Mouse (Mus musculus): Measurements from ENCODE around the gene Tulp3. TPM values are rescaled to one million over a fixed set of nuclear protein-coding genes. Genes with fewer than 3 reads are reported as not detected.
"Not testable (repeated sequence)": the region's sequence is repeated elsewhere in the genome, so short reads cannot be mapped to it uniquely, and the experiment has no call there.

Gene Tulp3
- total RNA-seq, 2 experiments from 2014 or later: 21.7 to 23.3 TPM

- no peak for DNase-seq (ENCODE audit: low spot score in 2 of 2)
Observed at GRCm38 (mm10) chr6:128361901-128362300, 6.2 kb upstream of the Tulp3 start.

GRCm38 (mm10) chr6:128358999-128359398 is 3.3 kb upstream of the Tulp3 start:
- DNase-seq (ENCODE audit: low spot score in 2 of 2): peak; percentile 74 to 78

GRCm38 (mm10) chr6:128355201-128355681 is 410 bp downstream of the Tulp3 start:
- peak; percentile 63 to 72 for DNase-seq (ENCODE audit: low spot score in 2 of 2)

- DNase-seq (ENCODE audit: low spot score in 2 of 2): no peak
Observed at GRCm38 (mm10) chr6:128354140-128354539, 1.5 kb downstream of the Tulp3 start.

- DNase-seq (ENCODE audit: low spot score in 2 of 2): peak; percentile 42 to 67
Observed at GRCm38 (mm10) chr6:128349711-128350110, 5.9 kb downstream of the Tulp3 start.

- peak in 1 of 2 experiments; percentile 41 for DNase-seq (ENCODE audit: low spot score in 2 of 2)
Observed at GRCm38 (mm10) chr6:128346782-128347181, 8.9 kb downstream of the Tulp3 start.

- DNase-seq (ENCODE audit: low spot score in 2 of 2): no peak
Observed at GRCm38 (mm10) chr6:128345623-128346022, 10.0 kb downstream of the Tulp3 start.

GRCm38 (mm10) chr6:128341956-128342723 is 13.5 kb downstream of the Tulp3 start:
- no peak for DNase-seq (ENCODE audit: low spot score in 2 of 2)

- DNase-seq (ENCODE audit: low spot score in 2 of 2): no peak
Observed at GRCm38 (mm10) chr6:128338876-128339275, 16.8 kb downstream of the Tulp3 start.

- no peak for DNase-seq (ENCODE audit: low spot score in 2 of 2)
Observed at GRCm38 (mm10) chr6:128337467-128337866, 18.2 kb downstream of the Tulp3 start.

- DNase-seq (ENCODE audit: low spot score in 2 of 2): peak; percentile 55 to 74
Observed at GRCm38 (mm10) chr6:128334397-128335124, 21.1 kb downstream of the Tulp3 start.

GRCm38 (mm10) chr6:128318317-128318716 is 37.3 kb downstream of the Tulp3 start:
- peak in 1 of 2 experiments; percentile 65 for DNase-seq (ENCODE audit: low spot score in 2 of 2)

- no peak for DNase-seq (ENCODE audit: low spot score in 2 of 2)
Observed at GRCm38 (mm10) chr6:128315597-128315996, 40.1 kb downstream of the Tulp3 start.

GRCm38 (mm10) chr6:128314796-128315195 is 40.9 kb downstream of the Tulp3 start:
- no peak for DNase-seq (ENCODE audit: low spot score in 2 of 2)

GRCm38 (mm10) chr6:128308311-128308710 is 47.3 kb downstream of the Tulp3 start:
- peak in 1 of 2 experiments; percentile 26 for DNase-seq (ENCODE audit: low spot score in 2 of 2)

- no peak for DNase-seq (ENCODE audit: low spot score in 2 of 2)
Observed at GRCm38 (mm10) chr6:128304801-128305200, 50.9 kb downstream of the Tulp3 start.

- DNase-seq (ENCODE audit: low spot score in 2 of 2): not testable (repeated sequence)
Observed at GRCm38 (mm10) chr6:128302640-128303039, 53.0 kb downstream of the Tulp3 start.

- DNase-seq (ENCODE audit: low spot score in 2 of 2): no peak
Observed at GRCm38 (mm10) chr6:128301891-128302290, 53.8 kb downstream of the Tulp3 start.

GRCm38 (mm10) chr6:128301458-128301857 is 54.2 kb downstream of the Tulp3 start:
- DNase-seq (ENCODE audit: low spot score in 2 of 2): no peak

GRCm38 (mm10) chr6:128300134-128301001 is 55.3 kb downstream of the Tulp3 start, which contains the start of gene Tead4:
Gene Tead4 (minus strand): TSS chr6:128300823.
- DNase-seq (ENCODE audit: low spot score in 2 of 2): no peak

Data from layer of hippocampus, postnatal 14 days (tissue).